Mouse (Mus musculus): ENCODE data around the gene Olfr1330.
"Not testable (repeated sequence)": the region's sequence is repeated elsewhere in the genome, so short reads cannot be mapped to it uniquely, and the experiment has no call there.

Gene Olfr1330

DNA sequence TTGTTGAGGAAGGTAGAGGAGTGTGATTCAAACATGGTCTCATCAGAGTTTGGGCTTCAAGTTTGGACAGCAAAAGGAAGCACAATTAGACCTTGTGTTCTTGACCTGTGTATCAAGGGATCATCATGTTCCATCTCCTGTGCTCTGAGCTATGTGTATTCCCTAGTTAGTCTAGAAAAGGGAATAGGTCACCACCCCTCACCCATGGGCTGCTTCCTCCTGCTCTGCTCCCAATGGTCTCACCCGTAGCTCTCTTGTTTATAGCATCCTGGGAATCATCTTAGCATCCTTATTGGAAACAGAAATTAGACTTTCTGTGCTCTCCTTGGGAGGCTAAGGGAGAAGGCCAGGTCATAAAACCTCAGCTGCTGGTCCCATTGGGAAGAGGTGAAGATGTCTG lies at the start of gene Olfr1330:
Olfr1330 (plus strand) TSS at position 301 of the 400 bp plus-strand sequence.
- DNase-seq (ENCODE audit: low spot score in 2 of 2) = no peak

DNA sequence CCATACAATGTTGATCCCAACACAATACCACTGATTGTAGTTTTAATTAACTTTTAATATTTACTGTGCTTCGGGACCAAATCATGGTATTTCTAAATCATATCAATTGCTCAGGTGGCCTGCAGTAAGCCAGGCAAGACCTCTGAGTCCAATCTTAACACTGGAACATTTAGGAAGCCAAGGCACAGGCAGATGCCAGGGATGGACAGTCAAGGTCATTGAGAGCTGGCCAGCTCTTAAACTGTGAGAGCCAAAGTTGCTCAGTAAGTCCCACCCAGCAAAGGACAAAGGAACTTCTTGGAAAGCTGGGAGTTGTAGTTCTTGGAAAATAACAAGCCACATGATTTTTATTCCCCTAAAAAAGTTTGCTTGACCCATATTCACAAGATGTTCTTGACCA lies 26.6 kb upstream of the Olfr1330 start:
- no peak for DNase-seq (ENCODE audit: low spot score in 2 of 2)

DNA sequence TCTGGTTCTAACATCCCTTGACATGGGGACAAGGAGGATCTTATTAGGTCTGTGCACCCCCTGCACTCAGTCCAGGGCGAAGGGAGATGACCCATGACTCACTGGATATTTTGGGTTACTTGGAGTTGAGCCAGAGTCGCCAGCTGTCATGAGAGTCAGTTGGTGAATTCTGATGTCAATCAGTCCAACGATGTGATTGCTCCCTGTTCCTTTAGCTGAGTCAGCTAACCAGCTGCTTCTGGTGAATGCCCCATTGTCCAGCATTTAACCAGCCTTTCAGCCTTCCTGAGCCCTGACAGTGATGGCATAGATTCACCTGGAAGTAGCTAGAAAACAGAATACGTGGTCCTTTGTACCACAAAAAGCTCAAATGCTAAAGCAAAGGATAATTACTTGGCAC lies 25.7 kb upstream of the Olfr1330 start:
- DNase-seq (ENCODE audit: low spot score in 2 of 2) = no peak

DNA sequence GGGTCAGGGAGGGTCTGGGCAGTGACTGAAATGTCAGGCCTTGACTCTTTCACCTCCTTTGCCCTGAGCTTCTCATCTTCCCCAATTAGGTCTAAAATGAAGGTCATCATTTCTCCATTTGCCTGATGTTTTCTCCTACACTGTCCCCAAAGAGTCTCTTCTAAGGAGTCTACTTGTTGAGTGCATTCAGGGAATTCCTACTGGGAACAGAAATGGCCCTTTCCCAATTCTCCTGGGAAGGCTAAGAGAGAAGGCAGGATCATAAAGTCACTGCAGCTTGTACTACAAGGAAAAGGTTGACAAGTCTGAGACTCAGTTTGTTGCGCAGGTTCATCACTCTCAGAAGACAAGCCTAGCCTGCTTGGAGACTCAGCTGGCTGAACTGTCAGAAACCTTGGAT lies 24.0 kb upstream of the Olfr1330 start, which contains the start of gene Olfr1331:
Olfr1331 (plus strand) TSS at position 301 of the 400 bp plus-strand sequence.
- DNase-seq (ENCODE audit: low spot score in 2 of 2) = no peak

DNA sequence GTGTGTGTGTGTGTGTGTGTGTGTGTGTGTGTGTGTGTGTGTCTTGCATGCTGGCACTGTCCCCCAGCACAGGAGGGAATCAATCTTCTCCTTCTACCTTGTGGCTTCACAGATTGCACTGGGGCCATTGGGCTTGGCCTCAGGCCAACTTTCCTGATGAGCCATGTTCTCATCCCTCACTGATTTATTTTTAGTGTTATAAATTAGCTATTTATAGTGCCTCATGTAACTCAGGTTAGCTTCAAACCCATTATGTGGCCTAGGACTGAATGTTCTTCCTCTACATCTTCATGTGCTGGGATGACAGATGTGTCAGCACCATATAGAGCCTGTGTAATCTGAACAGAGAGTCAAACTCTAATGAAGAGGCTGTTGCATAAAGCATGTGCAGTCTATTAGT lies 20.8 kb upstream of the Olfr1330 start:
- DNase-seq (ENCODE audit: low spot score in 2 of 2) = no peak

DNA sequence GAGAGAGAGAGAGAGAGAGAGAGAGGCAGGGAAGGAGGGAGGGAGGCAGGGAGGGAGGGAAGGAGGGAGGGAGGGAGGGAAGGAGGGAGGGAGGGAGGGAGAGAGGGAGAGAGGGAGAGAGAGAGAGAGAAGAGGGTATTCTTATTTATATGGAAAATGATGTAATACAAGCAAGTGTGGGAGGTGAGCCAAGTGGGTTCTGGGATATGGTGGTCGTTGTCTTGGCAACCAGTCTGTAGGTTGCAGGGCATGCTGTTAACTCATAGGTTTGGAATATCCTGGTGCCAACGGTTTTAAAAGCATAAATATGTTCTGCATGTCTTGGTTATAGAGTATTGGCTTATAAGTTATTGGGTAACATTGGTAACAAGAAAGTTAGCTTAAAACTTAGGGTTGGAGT lies 13.6 kb downstream of the Olfr1330 start:
- DNase-seq (ENCODE audit: low spot score in 2 of 2) = no peak

DNA sequence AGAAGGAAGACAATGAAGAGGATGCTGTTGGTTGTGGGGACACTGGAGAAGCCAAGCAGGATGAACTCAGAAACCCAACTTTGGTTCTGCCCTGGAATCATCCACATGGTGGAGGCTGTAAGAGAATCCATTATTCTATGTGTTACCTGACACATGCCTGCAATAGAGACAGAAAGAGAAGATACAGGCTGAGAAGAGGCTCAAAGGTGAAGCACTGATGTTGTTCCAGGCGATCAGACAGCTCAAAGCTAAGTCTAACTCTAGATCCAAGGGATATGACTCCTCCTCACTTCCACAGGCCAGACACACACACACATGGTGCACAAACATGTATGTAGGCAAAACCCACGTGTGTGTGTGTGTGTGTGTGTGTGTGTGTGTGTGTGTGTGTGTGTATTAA lies 29.0 kb downstream of the Olfr1330 start, which contains the start of gene Olfr1329:
Olfr1329 (minus strand) TSS at position 101 of the 400 bp plus-strand sequence.
- DNase-seq (ENCODE audit: low spot score in 2 of 2) = not testable (repeated sequence)

DNA sequence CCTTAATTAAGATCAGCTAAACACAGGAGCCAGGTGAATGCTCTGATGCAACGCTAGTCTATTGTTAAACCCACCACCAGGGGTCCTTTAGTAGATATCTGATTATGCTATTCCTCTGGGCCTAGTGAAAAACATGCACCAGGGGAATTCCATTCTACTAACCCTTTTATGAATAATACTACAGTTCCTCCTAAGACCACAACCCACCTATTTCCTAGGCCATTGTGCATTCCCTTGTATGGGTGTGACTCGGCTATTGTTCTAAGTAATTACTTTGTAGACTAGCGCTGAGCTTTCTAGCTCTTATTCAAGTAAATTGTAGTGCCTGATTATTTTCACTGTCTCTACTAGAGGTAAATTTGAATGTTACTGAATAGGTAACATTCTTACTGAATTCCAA lies 42.9 kb downstream of the Olfr1330 start:
- DNase-seq (ENCODE audit: low spot score in 2 of 2) = not testable (repeated sequence)

DNA sequence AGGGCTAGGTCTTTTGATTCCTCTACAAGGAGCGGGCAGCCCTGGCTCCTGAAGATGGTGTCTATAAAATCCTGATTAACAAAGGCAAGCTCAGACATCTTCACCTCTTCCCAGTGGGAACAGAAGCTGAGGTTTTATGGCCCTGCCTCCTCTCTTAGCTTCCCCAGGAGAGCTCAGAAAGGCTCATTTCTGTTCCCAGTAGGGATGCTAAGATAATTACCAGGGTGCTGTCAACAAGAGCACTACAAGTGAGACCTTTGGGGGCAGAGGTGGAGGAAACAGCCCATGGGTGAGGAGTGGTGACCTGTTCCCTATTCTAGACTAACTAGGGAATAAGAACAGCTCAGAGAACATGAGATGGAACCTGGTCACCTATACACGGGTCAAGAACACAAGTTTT lies 50.1 kb downstream of the Olfr1330 start, which contains the start of gene Olfr1328:
Olfr1328 (minus strand) TSS at position 101 of the 400 bp plus-strand sequence.
- no peak for DNase-seq (ENCODE audit: low spot score in 2 of 2)

Data from cerebellum, postnatal 4 days (tissue).